Mouse (Mus musculus) lung, postnatal 25 days (tissue): ENCODE measurements at regions not wholly inside any gene's neighbourhood (a gene's known extent, or its start where the extent isn't known, plus 50 kb on each side); places are given as distances from the start of the nearest gene placed in this dataset.
A peak's percentile ranks its signal among the peaks of the same experiment; 100 is the strongest.
"Not testable (repeated sequence)": the region's sequence is repeated elsewhere in the genome, so short reads cannot be mapped to it uniquely, and the experiment has no call there.

ENCODE experiments used
- DNase-seq: peaks from one replicate; pipeline ENCODE4 v3.0.0; 2022; ENCODE audit warnings: low spot score

DNA sequence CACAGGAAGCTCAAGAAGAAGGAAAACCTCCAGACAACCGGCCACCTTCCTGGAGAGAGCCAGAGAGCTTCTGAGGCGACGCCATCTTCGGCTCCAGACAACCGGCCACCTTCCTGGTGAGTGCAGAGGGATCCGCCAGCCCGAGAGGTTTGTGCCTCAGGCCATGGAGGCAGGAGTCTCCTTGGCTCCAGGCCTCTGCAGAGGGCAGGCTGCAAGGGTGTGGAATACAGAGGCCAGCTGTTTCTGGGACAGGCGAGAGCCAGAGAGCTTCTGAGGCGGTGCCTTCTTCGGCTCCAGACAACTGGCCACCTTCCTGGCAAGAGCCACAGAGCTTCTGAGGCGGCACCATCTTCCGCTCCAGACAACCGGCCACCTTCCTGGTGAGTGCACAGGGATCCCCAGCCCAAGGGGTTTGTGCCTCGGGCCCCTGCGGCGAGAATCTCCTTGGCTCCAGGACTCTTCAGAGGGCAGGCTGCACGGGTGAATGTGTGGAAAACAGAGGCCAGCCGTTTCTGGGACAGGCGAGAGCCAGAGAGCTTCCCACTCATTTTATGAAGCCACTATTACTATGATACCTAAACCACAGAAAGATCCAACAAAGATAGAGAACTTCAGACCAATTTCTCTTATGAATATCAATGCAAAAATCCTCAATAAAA, 441.4 kb downstream of the Arl6ip6 start:
- not testable (repeated sequence) for DNase-seq

- DNase-seq, result no peak
These were observed 416.6 kb downstream of the Rprm start for GRCm38 (mm10) chr2:53668599-53669372.

- no peak for DNase-seq
These were observed 404.9 kb downstream of the Rprm start for GRCm38 (mm10) chr2:53680350-53681011.

DNA sequence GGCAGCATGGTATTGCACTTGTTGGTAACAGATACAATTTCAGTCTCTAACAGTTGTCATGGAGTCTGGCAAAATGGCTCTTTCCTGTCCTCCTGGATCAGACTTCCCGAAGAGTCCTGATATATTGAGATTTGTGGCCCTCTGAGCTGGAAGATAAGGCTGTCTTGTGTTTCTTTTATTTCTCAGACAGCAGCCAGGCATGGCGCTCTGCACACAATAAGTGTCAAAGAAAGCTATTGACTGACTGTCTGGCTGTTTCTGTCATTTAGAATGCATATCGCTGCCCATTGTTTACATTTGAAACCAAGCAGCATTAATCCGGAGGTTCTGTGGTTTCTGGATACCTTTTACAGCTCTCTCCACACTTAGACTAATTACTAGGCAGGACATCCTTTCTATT, 402.8 kb downstream of the Rprm start:
- DNase-seq, result no peak

- DNase-seq, result peak; percentile 25
These were observed 398.1 kb downstream of the Rprm start for GRCm38 (mm10) chr2:53687281-53687680.

GRCm38 (mm10) chr2:53689223-53689880, 396.0 kb downstream of the Rprm start:
- no peak for DNase-seq

- DNase-seq, result no peak
These were observed 393.7 kb downstream of the Rprm start for GRCm38 (mm10) chr2:53691580-53692118.

- no peak for DNase-seq
These were observed 374.1 kb downstream of the Rprm start for GRCm38 (mm10) chr2:53711213-53711612.

DNA sequence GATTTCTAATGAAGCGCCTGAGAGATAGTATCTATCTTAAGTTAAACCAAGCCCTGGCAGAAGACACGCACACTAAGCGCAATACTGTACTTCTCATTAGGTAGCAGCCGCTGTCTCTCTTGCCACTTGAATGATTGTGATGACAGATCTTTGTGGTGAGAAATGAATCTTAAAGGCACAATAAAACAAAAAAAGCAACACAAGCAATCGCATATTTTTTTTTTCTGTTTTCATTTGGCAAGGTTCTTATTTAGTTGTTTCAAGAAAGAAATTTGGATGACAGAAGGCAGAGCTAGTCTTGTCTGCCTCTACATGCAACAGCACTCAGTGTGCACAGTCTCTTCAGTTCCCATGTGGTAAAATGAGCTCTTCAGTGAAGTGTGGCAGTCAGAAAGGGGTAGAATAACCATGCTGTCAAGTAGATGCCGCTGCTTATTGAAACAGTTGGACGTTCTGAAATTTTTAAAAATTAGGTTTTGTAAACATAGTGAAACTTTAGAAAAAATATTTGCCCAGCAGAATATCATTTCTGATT, 372.2 kb downstream of the Rprm start:
- no peak for DNase-seq

GRCm38 (mm10) chr2:53715017-53715416, 370.3 kb downstream of the Rprm start:
- DNase-seq, result no peak

DNA sequence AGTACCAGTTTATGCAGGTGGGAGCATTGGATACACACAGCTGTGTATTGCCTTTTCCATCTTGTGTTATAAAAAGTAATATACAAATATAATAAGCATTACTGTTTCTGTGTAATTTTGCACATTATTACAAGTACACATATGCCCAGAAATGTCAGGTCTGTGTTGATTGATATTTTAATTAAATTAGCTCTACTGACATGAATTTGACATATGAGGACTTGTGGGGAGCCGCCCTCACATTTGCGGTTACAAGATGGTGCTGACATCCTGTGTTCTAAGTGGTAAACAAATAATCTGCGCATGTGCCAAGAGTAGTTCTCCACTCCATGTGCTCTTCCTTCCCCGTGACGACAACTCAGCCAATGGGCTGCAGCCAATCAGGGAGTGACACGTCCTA, 362.1 kb downstream of the Rprm start:
- no peak for DNase-seq

DNA sequence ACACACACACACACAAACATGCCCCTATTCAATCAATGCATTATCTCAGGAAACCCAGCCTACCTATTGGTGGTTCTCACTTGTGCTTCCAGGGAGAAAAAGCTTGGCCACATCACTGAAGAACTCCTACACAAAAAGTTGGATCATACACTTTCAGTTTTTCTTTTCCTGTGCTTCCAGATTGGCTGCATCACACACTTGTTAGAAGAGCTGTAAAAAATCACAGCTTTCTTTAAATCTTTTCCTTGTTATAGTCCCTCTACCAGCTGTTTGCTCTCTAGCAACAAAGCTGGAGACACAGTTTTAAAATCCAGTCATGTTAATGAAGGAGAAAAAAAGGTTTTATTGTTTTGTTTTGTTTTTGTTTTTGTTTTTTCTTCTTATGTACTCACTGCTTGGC, 356.7 kb downstream of the Rprm start:
- DNase-seq, result no peak

GRCm38 (mm10) chr2:53730451-53730850, 354.9 kb downstream of the Rprm start:
- no peak for DNase-seq

DNA sequence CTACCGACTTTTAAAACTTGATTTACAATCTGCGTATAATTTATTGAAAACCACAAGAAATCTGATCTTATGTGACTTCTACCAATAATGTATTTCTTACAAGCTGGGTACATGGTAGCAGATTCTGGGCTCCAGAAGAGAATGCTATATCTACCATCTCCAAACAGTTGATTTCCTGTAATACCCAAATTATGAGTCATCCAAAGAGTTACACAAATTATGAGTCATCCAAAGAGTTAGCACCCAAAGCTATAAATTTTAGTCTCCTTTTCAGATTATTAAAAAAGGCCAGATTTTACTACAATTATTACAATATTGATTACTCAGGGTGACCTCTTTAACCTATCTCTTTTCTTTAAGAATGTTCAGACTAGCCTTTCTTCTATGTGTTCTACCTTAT, 321.9 kb downstream of the Rprm start:
- DNase-seq, result no peak

DNA sequence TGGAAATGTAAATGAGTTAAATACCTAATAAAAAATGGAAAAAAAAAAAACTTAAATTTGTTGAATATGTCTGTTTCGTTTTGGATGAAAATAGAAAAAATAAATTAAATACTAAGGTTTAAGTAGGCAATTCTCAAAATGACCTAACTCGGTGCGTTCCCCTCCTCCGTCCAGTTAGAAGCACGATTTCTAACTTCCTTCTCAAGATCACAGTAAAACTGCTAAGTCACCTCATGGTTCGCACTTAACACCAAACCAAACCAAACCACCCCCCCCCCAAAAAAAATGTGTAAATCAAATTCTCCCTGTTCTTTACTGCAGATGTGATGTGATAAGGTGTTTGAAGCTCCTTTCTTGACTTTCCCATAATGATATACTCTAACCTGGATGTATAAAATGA, 303.3 kb downstream of the Rprm start:
- not testable (repeated sequence) for DNase-seq

GRCm38 (mm10) chr2:53788599-53788998, 296.8 kb downstream of the Rprm start:
- DNase-seq, result not testable (repeated sequence)

DNA sequence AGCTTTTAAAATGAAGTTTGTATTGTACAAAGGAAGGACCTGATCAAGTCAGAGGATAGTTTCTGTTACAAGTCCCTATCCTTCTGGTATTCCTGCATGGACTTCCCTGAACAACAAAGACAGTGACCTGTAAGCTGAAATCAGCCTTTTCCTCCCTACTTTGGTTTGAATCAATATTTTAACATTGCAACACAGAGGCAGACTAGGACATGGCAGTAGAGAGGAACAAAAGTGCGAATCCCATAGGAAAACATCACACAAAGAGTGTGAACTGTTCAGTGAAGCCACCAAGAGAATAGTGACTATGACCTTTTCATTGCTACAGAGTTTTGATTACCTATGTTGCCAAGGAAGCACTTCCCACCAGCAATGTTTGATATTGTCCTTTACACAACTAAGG, 288.7 kb downstream of the Rprm start:
- no peak for DNase-seq

DNA sequence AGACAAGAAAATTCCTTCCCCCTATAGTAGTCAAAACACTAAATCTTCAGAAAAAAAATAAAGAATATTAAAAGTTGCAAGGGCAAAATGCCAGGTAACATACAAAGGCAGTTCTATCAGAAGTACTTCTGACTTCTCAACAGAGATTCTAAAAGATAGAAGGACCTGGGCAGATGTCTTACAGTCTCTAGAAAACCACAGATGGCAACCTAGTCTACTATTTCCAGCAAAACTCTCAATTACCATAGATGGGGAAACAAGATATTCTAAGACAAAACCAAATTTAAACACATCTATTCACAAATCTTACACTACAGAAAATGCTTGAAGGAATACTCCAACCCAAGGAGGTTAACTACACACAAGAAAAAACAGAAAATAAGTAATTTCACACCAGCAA, 281.7 kb downstream of the Rprm start:
- no peak for DNase-seq

DNA sequence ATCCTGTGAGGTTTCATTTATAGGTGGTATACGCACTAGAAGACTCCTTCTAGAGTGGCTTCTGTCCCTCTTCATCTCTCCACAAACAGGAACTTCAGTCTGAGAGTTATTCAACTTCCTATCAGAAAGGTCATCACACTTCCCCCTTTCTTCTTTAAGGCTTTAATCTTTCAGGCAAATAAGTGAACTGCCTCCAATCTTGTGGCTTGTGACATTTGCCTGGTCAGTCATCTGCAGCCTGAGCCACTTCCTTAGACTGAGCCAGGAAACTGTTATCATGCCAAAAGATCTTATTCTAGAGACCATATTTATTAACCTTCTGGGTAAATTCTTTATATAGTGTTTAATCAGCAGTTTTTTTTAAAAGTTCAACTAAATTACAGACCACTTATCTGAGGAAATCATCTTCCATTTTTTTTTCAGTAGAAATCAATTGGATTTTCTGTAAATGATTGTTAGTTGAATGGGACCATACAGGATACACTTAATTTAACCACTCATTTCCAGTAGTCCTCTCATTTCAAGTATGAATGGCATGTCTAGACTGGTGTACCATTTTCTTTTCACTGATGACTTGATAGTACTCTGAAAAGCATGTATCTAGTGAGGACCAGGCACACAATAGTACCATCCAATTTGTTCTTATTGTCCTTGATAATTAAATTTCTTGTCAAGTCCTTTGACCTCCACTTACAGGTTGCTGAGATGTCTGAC, 234.4 kb downstream of the Rprm start:
- DNase-seq, result no peak
